Mouse (Mus musculus): ENCODE measurements around the gene Camkv. TPM values are rescaled to one million over a fixed set of nuclear protein-coding genes. Genes with fewer than 3 reads are reported as not detected.

Gene Camkv
- polyA plus RNA-seq (2014; fragmentation: Illumina TruSeq; extraction: RNeasy Lipid Tissue Mini Kit (QIAGEN cat#74804); ENCODE audit: low read depth, low replicate concordance): 0.51 TPM

DNA sequence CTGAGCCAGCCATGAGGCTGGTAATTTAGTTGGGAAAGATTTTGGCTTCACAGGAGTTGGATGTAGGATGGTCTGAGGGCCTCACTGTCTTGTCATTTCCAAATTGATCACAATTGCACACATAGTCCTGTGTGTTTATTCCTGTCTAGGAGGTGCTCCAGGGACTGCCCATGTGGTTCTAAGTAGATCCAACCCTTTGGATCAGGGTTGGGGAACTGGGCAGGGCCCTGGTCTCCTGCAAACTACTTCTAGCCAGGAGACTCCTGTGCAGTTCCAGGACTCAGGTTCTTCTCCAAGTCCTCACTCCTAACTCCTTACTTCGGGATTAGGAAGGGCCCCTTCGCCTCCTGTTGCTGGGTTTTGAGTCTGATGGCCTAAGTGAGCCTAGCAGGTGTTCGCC lies at the start of gene Camkv:
Gene Camkv (plus strand): TSS at position 301 of the 400 bp plus-strand sequence.

DNA sequence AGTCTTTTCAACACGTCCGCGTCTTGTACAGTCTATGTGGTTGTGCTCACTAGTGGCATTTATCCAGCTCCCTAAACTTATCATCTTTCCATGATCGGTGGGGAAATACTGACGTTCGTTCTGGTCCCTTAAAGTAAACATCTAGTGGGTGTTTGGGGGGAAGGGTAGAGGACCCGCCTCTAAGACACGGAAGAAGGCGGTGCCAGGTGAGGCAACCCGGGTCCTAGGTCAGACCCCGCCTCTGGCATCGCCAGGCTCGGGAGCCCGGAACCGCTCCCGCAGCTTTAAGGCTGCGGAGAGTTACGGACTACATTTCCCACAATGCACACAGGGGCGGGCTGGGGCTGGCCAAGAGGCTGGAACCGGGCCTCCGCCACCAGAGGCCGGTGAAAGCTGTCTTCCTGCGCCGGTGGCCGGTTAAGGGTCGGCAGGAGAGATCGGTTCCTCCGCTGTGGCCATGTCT lies 47.6 kb upstream of the Camkv start, which contains the start of gene Mon1a:
Gene Mon1a (plus strand): TSS at position 348 of the 463 bp plus-strand sequence.

DNA sequence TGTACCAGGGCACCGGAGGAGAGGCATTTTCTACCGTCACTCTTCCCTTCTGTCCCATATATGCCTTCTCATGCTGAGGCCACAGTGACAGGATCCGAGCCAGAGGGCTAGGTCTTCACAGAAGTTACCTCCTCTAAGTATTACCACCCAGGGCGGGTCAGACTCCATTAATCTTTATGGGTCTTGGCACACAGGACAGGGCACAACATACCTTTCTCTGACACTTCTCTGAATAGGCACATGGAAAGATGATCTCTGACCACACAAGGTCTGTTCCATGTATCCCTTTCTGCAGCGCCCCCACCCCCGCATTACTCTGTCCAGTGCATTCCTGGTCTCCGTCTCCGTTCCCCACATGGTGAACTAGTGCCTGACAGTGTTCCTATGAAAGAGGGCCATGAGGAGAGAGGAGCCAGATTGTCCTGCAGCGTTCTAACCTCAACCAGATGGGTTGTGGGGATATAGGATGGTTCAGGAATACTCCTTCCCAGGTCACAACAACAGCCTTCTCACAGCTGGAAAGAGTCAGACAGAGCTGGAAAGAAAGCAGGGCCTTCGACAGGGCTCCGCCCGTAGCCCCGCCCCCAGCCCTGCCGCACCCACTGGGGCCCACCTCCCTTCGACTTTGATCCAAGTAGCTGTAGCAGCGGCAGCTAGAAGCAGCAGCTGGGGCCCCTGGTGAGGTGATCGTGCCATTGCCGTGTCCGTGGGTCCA lies 29.1 kb upstream of the Camkv start, which contains the start of gene Mst1r:
Gene Mst1r (plus strand): TSS at position 622 of the 715 bp plus-strand sequence.

DNA sequence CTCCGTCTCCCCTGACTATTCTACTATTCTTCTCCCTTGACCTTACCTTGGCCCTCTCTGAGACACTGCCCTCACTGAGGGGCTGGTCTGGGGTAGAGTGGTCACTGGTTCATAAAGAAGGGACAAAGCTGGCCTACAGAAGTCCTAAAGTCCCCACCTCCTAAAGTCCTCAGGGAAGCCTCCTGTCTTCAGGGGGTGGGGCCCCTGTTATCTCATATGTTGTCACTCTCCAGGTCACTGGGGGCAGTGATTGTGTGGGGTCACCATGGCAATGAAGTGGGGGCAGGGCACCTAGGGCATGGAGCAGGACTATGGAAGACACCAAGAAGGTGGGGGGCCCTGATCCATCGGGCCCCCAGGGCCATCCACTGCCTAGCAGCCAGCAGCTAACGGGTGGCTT lies 7.3 kb upstream of the Camkv start, which contains the start of gene Actl11:
Gene Actl11 (plus strand): TSS at position 301 of the 400 bp plus-strand sequence.

DNA sequence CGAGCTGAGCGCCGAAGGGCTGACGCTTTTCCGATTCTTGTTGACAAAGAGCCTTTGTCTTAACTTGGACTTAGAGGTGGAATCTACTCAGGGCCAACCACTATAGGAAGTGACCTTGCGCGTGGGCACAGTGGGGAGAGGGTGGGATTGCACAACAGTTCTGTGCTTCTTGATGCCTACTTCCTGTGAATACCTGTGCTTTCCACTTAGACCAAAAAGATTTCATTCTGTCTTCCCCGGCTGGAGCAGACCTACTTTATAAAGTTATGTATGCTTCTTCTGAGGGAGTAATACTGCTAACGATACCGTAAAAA lies 14.4 kb downstream of the Camkv start, which contains the start of gene Traip:
Gene Traip (plus strand): TSS at position 215 of the 314 bp plus-strand sequence.

DNA sequence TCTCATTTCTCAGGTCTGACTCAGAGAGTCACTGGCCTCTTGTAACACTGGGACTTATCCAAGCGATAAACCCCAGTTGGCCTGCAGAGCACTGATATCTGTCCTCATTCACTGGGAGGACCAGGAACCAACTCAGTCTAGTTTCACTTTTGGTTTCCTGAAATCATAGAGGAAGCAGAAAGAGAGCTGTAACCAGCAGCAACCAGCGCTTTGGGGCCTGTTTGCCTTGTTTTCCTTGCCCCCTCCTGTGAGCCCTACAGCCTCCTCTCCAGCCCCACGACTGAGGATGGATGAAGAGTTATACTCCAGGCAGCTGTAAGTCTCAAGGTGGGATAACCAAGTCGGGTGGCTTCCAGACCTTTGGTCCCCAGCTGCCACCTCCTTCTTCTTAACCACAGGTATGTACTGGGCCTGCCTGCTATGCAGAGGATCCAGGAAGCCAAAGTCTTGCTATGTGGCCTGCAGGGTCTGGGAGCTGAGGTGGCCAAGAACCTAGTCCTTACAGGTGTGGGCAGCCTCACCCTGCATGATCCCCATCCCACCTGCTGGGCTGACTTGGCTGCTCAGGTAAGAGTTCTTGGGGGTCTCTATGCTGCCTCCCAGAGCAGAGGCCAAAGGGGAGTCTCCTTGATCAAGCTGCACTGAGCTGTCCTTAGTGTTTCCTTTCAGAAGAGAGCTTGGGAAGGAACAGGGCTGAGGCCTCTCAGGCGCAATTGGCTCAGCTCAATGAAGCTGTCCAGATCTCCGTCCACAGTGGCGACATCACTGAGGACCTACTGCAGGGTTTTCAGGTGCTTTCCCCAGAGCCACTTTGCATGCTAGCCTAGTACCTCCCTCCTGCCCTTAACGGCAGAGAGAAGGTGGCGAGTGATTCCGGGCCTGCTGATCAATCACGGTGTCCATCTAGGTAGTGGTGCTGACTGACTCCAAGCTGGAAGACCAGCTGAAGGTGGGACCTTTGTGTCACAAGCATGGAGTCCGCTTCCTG lies 40.2 kb downstream of the Camkv start, which contains the start of gene Uba7:
Gene Uba7 (plus strand): TSS at position 107 of the 988 bp plus-strand sequence.

DNA sequence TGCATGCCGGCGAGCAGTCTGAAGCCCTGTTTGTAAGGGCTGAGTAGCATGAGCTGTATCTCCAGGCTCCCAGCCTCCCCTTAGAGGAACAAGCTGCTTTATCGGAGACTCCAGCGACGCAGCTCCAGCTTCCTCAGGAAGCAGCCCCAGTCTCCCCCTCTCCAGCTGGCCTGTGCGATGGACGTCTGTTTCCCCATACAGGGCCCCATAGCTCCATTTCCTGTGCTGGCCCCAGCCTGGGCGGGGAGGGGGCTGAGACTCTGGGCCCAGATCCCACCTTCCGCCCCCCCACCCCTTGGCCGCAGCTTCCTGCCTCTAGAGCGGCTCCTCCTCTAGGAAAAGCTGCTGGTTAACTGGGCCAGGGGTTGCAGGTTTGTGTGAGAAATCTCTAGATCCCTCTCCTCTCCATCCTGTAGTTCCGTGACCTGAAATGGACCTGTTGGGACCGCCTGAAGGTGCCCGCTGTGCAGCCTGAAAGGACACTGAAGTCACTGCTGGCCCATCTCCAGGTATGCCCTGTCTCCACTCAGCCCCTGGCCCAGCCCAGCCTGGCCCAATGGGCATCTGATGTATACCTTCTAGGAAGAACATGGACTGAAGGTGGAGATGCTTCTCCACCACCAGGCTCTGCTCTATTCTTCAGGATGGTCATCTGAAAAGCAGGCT lies 47.3 kb downstream of the Camkv start, which contains the start of gene Gm20661:
Gene Gm20661 (plus strand): TSS at position 378 of the 666 bp plus-strand sequence.

DNA sequence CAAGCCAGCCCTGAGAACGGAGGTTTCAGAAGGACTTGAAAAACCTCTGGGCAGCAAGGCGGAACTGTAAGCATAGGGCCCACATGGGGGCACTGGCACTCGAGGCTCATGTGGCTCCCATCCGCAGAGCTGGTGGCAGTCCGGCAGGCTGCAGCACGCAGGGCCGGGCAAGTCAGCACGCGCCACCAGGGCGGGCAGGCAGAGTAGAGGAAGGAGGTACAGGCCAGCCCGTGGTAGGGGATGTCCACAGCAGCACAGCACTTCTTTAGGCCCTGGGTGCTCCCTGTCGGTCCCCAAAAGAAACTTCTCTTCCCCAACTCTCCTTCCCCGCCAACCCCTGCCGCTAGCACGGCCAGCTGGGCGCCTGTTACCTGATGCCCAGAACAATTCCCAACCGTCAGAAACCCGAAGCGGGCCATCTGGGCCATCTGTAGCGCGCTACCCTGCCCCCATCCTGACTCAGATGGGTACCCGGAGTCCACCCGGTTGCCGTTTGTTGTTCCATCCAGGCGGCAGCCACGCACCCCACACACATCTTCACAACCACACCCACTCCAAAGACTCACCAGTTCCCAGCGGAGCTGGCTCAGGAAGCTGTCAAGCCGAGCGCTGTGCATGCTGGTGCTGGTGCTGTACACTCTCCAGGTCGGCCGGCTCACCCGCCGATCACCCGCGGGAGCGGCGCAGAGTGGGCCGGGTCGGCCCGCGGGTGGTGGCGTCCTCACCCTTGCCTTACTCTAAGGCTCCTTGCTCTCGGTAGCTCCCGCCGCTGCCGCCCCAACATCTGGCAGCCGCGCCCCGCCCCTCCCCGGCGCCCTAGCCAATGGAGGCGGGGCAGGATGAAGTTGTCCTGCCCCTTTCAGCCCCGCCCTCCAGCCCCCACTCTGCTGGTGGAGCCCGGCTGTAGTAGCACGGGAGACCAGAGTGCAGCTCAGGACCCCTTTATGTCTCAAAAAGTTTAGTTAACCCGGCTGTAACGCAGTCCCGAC lies 50.0 kb downstream of the Camkv start, which contains the start of gene Inka1:
Gene Inka1 (minus strand): TSS at position 749 of the 989 bp plus-strand sequence.

DNA sequence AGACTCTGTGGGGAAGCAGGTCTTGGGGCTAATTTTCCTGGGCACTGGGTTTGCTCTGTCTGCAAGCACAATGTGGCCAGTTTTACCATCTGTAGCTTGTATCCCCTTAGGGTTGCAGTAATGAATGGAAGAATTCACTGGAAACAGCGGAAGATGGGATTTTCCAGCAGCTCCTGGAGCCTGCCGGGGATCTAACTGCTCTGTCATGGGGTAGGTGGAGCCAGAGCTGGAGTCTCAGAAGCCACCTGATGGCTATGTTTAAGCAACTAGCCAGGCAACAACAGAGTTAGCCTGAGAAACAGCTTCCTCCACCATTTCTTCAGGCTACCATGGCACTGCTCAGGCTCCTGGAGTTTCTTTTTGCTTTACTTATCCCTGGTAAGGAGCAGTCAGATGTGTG lies 56.7 kb downstream of the Camkv start, which contains the start of gene Cdhr4:
Gene Cdhr4 (plus strand): TSS at position 301 of the 400 bp plus-strand sequence.

DNA sequence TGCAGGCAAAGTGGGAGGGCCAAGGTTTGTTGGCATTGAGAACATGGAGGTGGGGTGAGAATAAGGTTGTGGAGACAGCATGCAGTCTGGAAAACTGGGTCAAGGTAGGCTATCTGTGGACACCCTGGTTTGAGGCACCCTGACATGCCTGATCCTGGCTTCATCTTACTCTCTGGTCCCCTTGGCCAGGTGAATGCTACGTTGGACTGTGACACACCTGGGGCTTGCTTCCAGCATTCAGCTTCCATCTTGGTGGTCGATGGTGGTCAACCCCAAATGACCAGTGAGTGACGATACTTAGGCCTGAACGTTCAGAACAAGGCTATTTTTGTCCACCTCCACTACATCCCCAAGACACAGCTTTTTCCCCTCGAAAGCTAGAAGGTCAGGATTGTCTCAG lies 60.6 kb downstream of the Camkv start, which contains the start of gene Gm20662:
Gene Gm20662 (plus strand): TSS at position 301 of the 400 bp plus-strand sequence.

Other genes starting within 250 kb of the Camkv start
- gene Sema3f, start 225.2 kb upstream of the Camkv start, polyA plus RNA-seq (2014; fragmentation: Illumina TruSeq; extraction: RNeasy Lipid Tissue Mini Kit (QIAGEN cat#74804); ENCODE audit: low read depth, low replicate concordance): 24.8 TPM
- gene Rbm5, start 164.7 kb upstream of the Camkv start, polyA plus RNA-seq (2014; fragmentation: Illumina TruSeq; extraction: RNeasy Lipid Tissue Mini Kit (QIAGEN cat#74804); ENCODE audit: low read depth, low replicate concordance): 101 TPM
- 49.4 TPM for gene Rbm6, start 62.4 kb upstream of the Camkv start, polyA plus RNA-seq (2014; fragmentation: Illumina TruSeq; extraction: RNeasy Lipid Tissue Mini Kit (QIAGEN cat#74804); ENCODE audit: low read depth, low replicate concordance)
- 14.8 TPM for gene Mon1a, start 47.5 kb upstream of the Camkv start, polyA plus RNA-seq (2014; fragmentation: Illumina TruSeq; extraction: RNeasy Lipid Tissue Mini Kit (QIAGEN cat#74804); ENCODE audit: low read depth, low replicate concordance)
- 10.8 TPM for gene Mst1r, start 28.8 kb upstream of the Camkv start, polyA plus RNA-seq (2014; fragmentation: Illumina TruSeq; extraction: RNeasy Lipid Tissue Mini Kit (QIAGEN cat#74804); ENCODE audit: low read depth, low replicate concordance)
- gene Actl11, start 7.2 kb upstream of the Camkv start, polyA plus RNA-seq (2014; fragmentation: Illumina TruSeq; extraction: RNeasy Lipid Tissue Mini Kit (QIAGEN cat#74804); ENCODE audit: low read depth, low replicate concordance): 5.8 TPM
- gene Traip, start 14.5 kb downstream of the Camkv start, polyA plus RNA-seq (2014; fragmentation: Illumina TruSeq; extraction: RNeasy Lipid Tissue Mini Kit (QIAGEN cat#74804); ENCODE audit: low read depth, low replicate concordance): 1.1 TPM
- 30.8 TPM for gene Uba7, start 39.8 kb downstream of the Camkv start, polyA plus RNA-seq (2014; fragmentation: Illumina TruSeq; extraction: RNeasy Lipid Tissue Mini Kit (QIAGEN cat#74804); ENCODE audit: low read depth, low replicate concordance)
- 1.5 TPM for gene Gm20661, start 47.4 kb downstream of the Camkv start, polyA plus RNA-seq (2014; fragmentation: Illumina TruSeq; extraction: RNeasy Lipid Tissue Mini Kit (QIAGEN cat#74804); ENCODE audit: low read depth, low replicate concordance)
- gene Inka1, start 50.2 kb downstream of the Camkv start, polyA plus RNA-seq (2014; fragmentation: Illumina TruSeq; extraction: RNeasy Lipid Tissue Mini Kit (QIAGEN cat#74804); ENCODE audit: low read depth, low replicate concordance): 7.1 TPM
- 13.2 TPM for gene Cdhr4, start 56.8 kb downstream of the Camkv start, polyA plus RNA-seq (2014; fragmentation: Illumina TruSeq; extraction: RNeasy Lipid Tissue Mini Kit (QIAGEN cat#74804); ENCODE audit: low read depth, low replicate concordance)
- gene Gm20662, start 60.7 kb downstream of the Camkv start, polyA plus RNA-seq (2014; fragmentation: Illumina TruSeq; extraction: RNeasy Lipid Tissue Mini Kit (QIAGEN cat#74804); ENCODE audit: low read depth, low replicate concordance): 1.5 TPM
- gene Ip6k1, start 66.8 kb downstream of the Camkv start, polyA plus RNA-seq (2014; fragmentation: Illumina TruSeq; extraction: RNeasy Lipid Tissue Mini Kit (QIAGEN cat#74804); ENCODE audit: low read depth, low replicate concordance): 73.8 TPM
- gene Gmppb, start 113.6 kb downstream of the Camkv start, polyA plus RNA-seq (2014; fragmentation: Illumina TruSeq; extraction: RNeasy Lipid Tissue Mini Kit (QIAGEN cat#74804); ENCODE audit: low read depth, low replicate concordance): 51.6 TPM
- 4.1 TPM for gene Amigo3, start 117.5 kb downstream of the Camkv start, polyA plus RNA-seq (2014; fragmentation: Illumina TruSeq; extraction: RNeasy Lipid Tissue Mini Kit (QIAGEN cat#74804); ENCODE audit: low read depth, low replicate concordance)
- gene Mst1, start 144.8 kb downstream of the Camkv start, polyA plus RNA-seq (2014; fragmentation: Illumina TruSeq; extraction: RNeasy Lipid Tissue Mini Kit (QIAGEN cat#74804); ENCODE audit: low read depth, low replicate concordance): 0.15 TPM
- 44.0 TPM for gene Rnf123, start 147.7 kb downstream of the Camkv start, polyA plus RNA-seq (2014; fragmentation: Illumina TruSeq; extraction: RNeasy Lipid Tissue Mini Kit (QIAGEN cat#74804); ENCODE audit: low read depth, low replicate concordance)
- 51.9 TPM for gene Apeh, start 158.9 kb downstream of the Camkv start, polyA plus RNA-seq (2014; fragmentation: Illumina TruSeq; extraction: RNeasy Lipid Tissue Mini Kit (QIAGEN cat#74804); ENCODE audit: low read depth, low replicate concordance)

Measured in adipose tissue, adult 10 weeks (tissue).